Mouse (Mus musculus) adrenal gland, postnatal 25 days (tissue): ENCODE measurements around the gene Coq9. TPM values are rescaled to one million over a fixed set of nuclear protein-coding genes. Genes with fewer than 3 reads are reported as not detected.
"Not testable (repeated sequence)": the region's sequence is repeated elsewhere in the genome, so short reads cannot be mapped to it uniquely, and the experiment has no call there.

ENCODE experiments used
- DNase-seq: peaks from one replicate; pipeline ENCODE4 v3.0.0; 2021; ENCODE audit warnings: mixed read lengths
- total RNA-seq: library from RNA; stranded (reverse); gene quantifications from 2 replicates; pipeline ENCODE4 v1.2.3, GENCODE M21; 2021

Gene Coq9
- total RNA-seq, 1 experiment from 2014 or later, result 199 TPM

- DNase-seq, result no peak
These were observed 16.7 kb upstream of the Coq9 start for GRCm38 (mm10) chr8:94821381-94821780.

- peak; percentile 55 for DNase-seq
These were observed 15.2 kb upstream of the Coq9 start for GRCm38 (mm10) chr8:94822637-94823560.

- no peak for DNase-seq
These were observed 13.0 kb upstream of the Coq9 start for GRCm38 (mm10) chr8:94825170-94825569.

- DNase-seq, result no peak
These were observed 11.9 kb upstream of the Coq9 start for GRCm38 (mm10) chr8:94826210-94826609.

GRCm38 (mm10) chr8:94828284-94828683 is 9.8 kb upstream of the Coq9 start:
- DNase-seq, result no peak

GRCm38 (mm10) chr8:94833901-94834405 is 4.2 kb upstream of the Coq9 start:
- not testable (repeated sequence) for DNase-seq

- not testable (repeated sequence) for DNase-seq
These were observed 2.4 kb upstream of the Coq9 start for GRCm38 (mm10) chr8:94835751-94836150.

- no peak for DNase-seq
These were observed 1.5 kb upstream of the Coq9 start for GRCm38 (mm10) chr8:94836456-94837240.

- peak; percentile 86 for DNase-seq
These were observed 479 bp downstream of the Coq9 start for GRCm38 (mm10) chr8:94838600-94838999.

- no peak for DNase-seq
These were observed 3.1 kb downstream of the Coq9 start for GRCm38 (mm10) chr8:94841183-94841582.

GRCm38 (mm10) chr8:94850049-94850448 is 11.9 kb downstream of the Coq9 start:
- no peak for DNase-seq

- not testable (repeated sequence) for DNase-seq
These were observed 16.6 kb downstream of the Coq9 start for GRCm38 (mm10) chr8:94854761-94855160.

- DNase-seq, result no peak
These were observed 18.9 kb downstream of the Coq9 start for GRCm38 (mm10) chr8:94857011-94857345.

GRCm38 (mm10) chr8:94857346-94858173 is 19.4 kb downstream of the Coq9 start, which contains the start of gene Polr2c:
TSS of gene Polr2c (plus strand) at chr8:94857450.
- DNase-seq, result peak; percentile 93

GRCm38 (mm10) chr8:94861352-94861910 is 23.3 kb downstream of the Coq9 start:
- peak; percentile 61 for DNase-seq

GRCm38 (mm10) chr8:94862487-94863220 is 24.5 kb downstream of the Coq9 start:
- no peak for DNase-seq

- no peak for DNase-seq
These were observed 26.0 kb downstream of the Coq9 start for GRCm38 (mm10) chr8:94863897-94864673.

GRCm38 (mm10) chr8:94865292-94865691 is 27.2 kb downstream of the Coq9 start:
- DNase-seq, result peak; percentile 66

- no peak for DNase-seq
These were observed 28.8 kb downstream of the Coq9 start for GRCm38 (mm10) chr8:94866921-94867320.

- no peak for DNase-seq
These were observed 31.0 kb downstream of the Coq9 start for GRCm38 (mm10) chr8:94869146-94869545.
